Mouse (Mus musculus) forebrain, embryonic 12.5 days (tissue): ENCODE measurements around the gene Phf11a. TPM values are rescaled to one million over a fixed set of nuclear protein-coding genes. Genes with fewer than 3 reads are reported as not detected.
"Not testable (repeated sequence)": the region's sequence is repeated elsewhere in the genome, so short reads cannot be mapped to it uniquely, and the experiment has no call there.

Experiments
- ATAC-seq: fragments of 200-750 bp; cut with Nextera tagmentation; 2 replicates; pipeline ENCODE4 v1.8.0; 2017; ENCODE audit warnings: moderate TSS enrichment; ENCODE audit not compliant: low FRiP score
- H3K27ac ChIP-seq: fragments of 300-500 bp; sonication (generic); 2 replicates; pipeline ENCODE4 v1.5.1; 2016; ENCODE audit warnings: mild to moderate bottlenecking
- H3K27me3 ChIP-seq: fragments of 300-500 bp; sonication (generic); 2 replicates; pipeline ENCODE4 v1.6.1; 2016; ENCODE audit warnings: mild to moderate bottlenecking
- H3K36me3 ChIP-seq: fragments of 300-500 bp; sonication (generic); replicated peaks from 2 replicates; pipeline ENCODE4 v1.6.1; 2016; ENCODE audit warnings: mild to moderate bottlenecking
- H3K4me1 ChIP-seq: fragments of 300-500 bp; sonication (generic); 2 replicates; pipeline ENCODE4 v1.6.1; 2016
- H3K4me2 ChIP-seq: fragments of 300-500 bp; sonication (generic); 2 replicates; pipeline ENCODE4 v1.6.1; 2016; ENCODE audit warnings: mild to moderate bottlenecking, moderate library complexity
- H3K4me3 ChIP-seq: fragments of 300-500 bp; sonication (generic); replicated peaks from 2 replicates; pipeline ENCODE4 v1.5.1; 2016; ENCODE audit warnings: mild to moderate bottlenecking
- H3K9ac ChIP-seq: fragments of 300-500 bp; sonication (generic); 2 replicates; pipeline ENCODE4 v1.6.1; 2016; ENCODE audit warnings: mild to moderate bottlenecking
- H3K9me3 ChIP-seq: fragments of 300-500 bp; sonication (generic); 2 replicates; pipeline ENCODE4 v1.6.1; 2016
- WGBS: fragments of 180-500 bp; shearing (Covaris S2); methylation state at CpG from one replicate; pipeline ENCODE4 v1.1.7; 2016; 5-methylcytosine and 5-hydroxymethylcytosine counted together
- polyA plus RNA-seq: library from polyadenylated mRNA; unstranded; fragments of >200 nt; fragmentation: Nextera tagmentation; extraction: Ambion mirVana; gene quantifications from 2 replicates; pipeline ENCODE4 v1.2.1, GENCODE M21; 2016

Gene Phf11a
- not detected in 2 replicates for polyA plus RNA-seq

GRCm38 (mm10) chr14:59297391-59297790 is at the start of gene Phf11a:
Phf11a (minus strand) TSS chr14:59297522.
- H3K4me3 ChIP-seq, H3K4me2 ChIP-seq, ATAC-seq, H3K27ac ChIP-seq, H3K9ac ChIP-seq, H3K4me1 ChIP-seq, H3K36me3 ChIP-seq, H3K27me3 ChIP-seq, H3K9me3 ChIP-seq: not testable (repeated sequence)
- 73% methylated on average over 1 of the region's 1 CpGs for WGBS

DNA sequence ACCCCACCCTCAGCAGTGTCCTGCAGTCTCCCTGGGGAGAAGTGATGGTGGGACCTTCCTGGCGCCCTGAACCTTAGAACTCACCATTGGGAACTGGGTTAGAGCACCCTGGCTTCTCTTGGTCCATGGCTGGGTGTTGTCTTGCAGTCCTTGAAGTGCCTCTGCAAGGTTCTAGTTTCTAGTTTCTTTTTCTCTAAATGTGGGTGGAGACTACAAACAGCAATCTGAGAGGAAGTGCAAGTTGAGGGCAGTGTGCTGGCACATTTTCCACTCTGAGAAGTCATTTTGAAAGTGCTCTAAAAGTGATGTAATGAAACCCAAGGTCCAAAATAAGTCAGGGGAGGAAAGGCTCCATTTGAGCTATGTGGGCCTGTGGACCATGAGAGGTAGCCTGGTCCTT is 43.9 kb upstream of the Phf11a start, which contains the start of gene Phf11b:
TSS of gene Phf11b (minus strand) at position 163 of the 400 bp plus-strand sequence.
- H3K9me3 ChIP-seq, H3K27me3 ChIP-seq, H3K9ac ChIP-seq, H3K4me2 ChIP-seq, H3K4me3 ChIP-seq, H3K36me3 ChIP-seq, H3K27ac ChIP-seq, H3K4me1 ChIP-seq, ATAC-seq: not testable (repeated sequence)
- 61% methylated on average over 1 of the region's 1 CpGs for WGBS

- ATAC-seq, result no peak
- WGBS, result 92% methylated on average over 1 of the region's 1 CpGs
- no peak overlapping the region for H3K9ac ChIP-seq
- H3K27ac ChIP-seq, result no peak overlapping the region
- H3K9me3 ChIP-seq, result no peaks in the 10 kb centered on the region
- H3K4me1 ChIP-seq, result no peaks in the 10 kb centered on the region
- H3K36me3 ChIP-seq, result no peaks in the 10 kb centered on the region
- no peak overlapping the region for H3K4me3 ChIP-seq
- H3K4me2 ChIP-seq, result no peak overlapping the region
- no peaks in the 10 kb centered on the region for H3K27me3 ChIP-seq
Measured at GRCm38 (mm10) chr14:59339541-59339940, 42.2 kb upstream of the Phf11a start.

GRCm38 (mm10) chr14:59336056-59336455 is 38.7 kb upstream of the Phf11a start:
- H3K27me3 ChIP-seq, H3K9me3 ChIP-seq, H3K4me2 ChIP-seq, H3K4me1 ChIP-seq, ATAC-seq, H3K4me3 ChIP-seq, H3K27ac ChIP-seq, H3K36me3 ChIP-seq, H3K9ac ChIP-seq: not testable (repeated sequence)
- 88% methylated on average over 3 of the region's 3 CpGs for WGBS

DNA sequence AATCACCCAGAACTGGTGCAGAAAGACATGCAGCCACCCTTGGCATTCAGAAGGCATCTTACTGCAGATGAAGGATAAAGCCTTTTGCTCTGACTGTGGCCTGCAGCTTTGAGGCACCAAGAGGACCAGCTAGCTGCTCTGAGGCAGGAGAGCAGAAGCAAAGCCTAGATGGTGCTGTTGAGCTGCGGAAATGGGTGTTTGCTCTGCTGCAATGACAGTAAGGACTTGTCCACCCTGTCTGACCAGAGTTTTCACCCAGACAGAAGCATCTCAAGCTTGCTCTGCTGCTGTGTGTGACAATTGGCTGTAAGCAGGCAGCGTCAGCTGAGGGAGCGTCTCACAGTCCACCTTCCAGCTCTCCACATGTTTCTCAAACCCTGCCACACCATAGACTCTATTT is 33.2 kb upstream of the Phf11a start:
- not testable (repeated sequence) for ATAC-seq, H3K4me1 ChIP-seq, H3K27ac ChIP-seq, H3K36me3 ChIP-seq, H3K4me3 ChIP-seq, H3K27me3 ChIP-seq, H3K4me2 ChIP-seq, H3K9me3 ChIP-seq, H3K9ac ChIP-seq
- 65% methylated on average over 3 of the region's 3 CpGs for WGBS

DNA sequence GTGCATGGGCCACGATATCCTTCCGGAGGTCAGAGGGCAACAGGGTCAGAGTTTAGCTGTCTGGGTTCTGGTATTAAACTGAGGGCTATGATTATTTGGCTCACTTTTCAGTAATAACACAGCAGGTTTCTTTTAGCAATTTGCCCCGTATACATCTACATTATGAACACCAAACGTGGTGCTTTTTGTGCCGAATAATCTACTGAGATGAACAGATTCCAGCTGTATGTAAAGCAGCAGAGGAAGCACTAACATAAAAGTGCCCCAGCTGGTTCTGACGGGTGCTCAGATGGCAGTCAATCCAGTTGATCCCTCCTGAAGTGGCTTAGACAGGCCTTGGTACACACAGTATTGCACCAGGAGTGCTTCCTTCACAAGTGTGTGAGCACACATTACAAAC is 22.6 kb upstream of the Phf11a start:
- 75% methylated on average over 6 of the region's 6 CpGs for WGBS
- H3K4me2 ChIP-seq, H3K4me1 ChIP-seq, H3K27me3 ChIP-seq, H3K9me3 ChIP-seq, H3K27ac ChIP-seq, H3K4me3 ChIP-seq, H3K36me3 ChIP-seq, ATAC-seq, H3K9ac ChIP-seq: not testable (repeated sequence)

- H3K27ac ChIP-seq, ATAC-seq, H3K4me2 ChIP-seq, H3K36me3 ChIP-seq, H3K27me3 ChIP-seq, H3K4me1 ChIP-seq, H3K9me3 ChIP-seq, H3K9ac ChIP-seq, H3K4me3 ChIP-seq: not testable (repeated sequence)
- whole genome bisulfite sequencing, result 97% methylated on average over 3 of the region's 3 CpGs
Measured at GRCm38 (mm10) chr14:59319036-59319435, 21.7 kb upstream of the Phf11a start.

GRCm38 (mm10) chr14:59291769-59292168 is 5.6 kb downstream of the Phf11a start:
- H3K36me3 ChIP-seq, ATAC-seq, H3K27ac ChIP-seq, H3K4me1 ChIP-seq, H3K4me3 ChIP-seq, H3K27me3 ChIP-seq, H3K9me3 ChIP-seq, H3K9ac ChIP-seq, H3K4me2 ChIP-seq: not testable (repeated sequence)

DNA sequence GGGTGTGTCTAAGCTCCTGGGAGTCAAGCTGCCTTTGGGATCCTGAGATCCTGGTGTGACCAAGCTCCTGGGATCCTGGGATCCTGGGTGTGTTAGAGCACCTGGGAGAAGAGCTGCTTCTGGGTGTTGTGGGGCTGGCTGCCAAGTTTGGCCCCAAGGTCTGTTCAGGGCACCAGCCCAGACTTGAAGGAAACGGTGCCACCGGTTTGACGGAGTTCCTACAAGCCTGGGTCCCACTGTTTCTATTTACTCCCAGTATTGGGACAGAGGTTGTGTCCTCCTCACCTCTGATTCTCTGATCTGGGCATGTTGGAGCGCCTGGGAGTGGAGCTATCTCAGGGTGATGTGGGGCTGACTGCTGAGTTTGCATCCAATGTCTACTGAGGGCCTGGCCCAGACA is 22.4 kb downstream of the Phf11a start:
- H3K4me3 ChIP-seq, H3K27me3 ChIP-seq, H3K4me1 ChIP-seq, H3K9ac ChIP-seq, H3K27ac ChIP-seq, H3K9me3 ChIP-seq, H3K36me3 ChIP-seq, H3K4me2 ChIP-seq, ATAC-seq: not testable (repeated sequence)
- WGBS, result 93% methylated on average over 4 of the region's 4 CpGs

DNA sequence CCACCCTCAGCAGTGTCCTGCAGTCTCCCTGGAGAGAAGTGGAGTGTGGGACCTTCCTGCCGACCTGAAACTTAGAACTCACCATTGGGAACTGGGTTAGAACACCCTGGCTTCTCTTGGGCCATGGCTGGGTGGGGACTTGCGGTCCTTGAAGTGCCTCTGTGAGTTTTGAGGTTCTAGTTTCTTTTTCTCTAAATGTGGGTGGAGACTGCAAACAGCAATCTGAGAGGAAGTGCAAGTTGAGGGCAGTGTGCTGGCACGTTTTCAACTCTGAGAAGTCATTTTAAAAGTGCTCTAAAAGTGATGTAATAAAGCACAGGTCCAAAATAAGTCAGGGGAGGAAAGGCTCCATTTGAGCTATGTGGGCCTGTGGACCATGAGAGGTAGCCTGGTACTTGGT is 37.3 kb downstream of the Phf11a start, which contains the start of gene Gm6904:
TSS of gene Gm6904 (minus strand) at position 161 of the 400 bp plus-strand sequence.
- Histone ChIP-seq H3K36me3 (no peaks in the 10 kb centered on the region), H3K9ac (no peak within 1 kb of the TSS), H3K4me1 (no peaks in the 10 kb centered on the region), H3K27me3 (no peaks in the 10 kb centered on the region), H3K9me3 (no peaks in the 10 kb centered on the region), H3K4me3 (no peak within 1 kb of the TSS), H3K27ac (no peak within 1 kb of the TSS), H3K4me2 (no peak within 1 kb of the TSS)
- no peak for ATAC-seq
- whole genome bisulfite sequencing, result 75% methylated on average over 3 of the region's 3 CpGs

- ATAC-seq, H3K36me3 ChIP-seq, H3K4me2 ChIP-seq, H3K27ac ChIP-seq, H3K27me3 ChIP-seq, H3K4me1 ChIP-seq, H3K9me3 ChIP-seq, H3K4me3 ChIP-seq, H3K9ac ChIP-seq: not testable (repeated sequence)
- WGBS, result 92% methylated on average over 1 of the region's 1 CpGs
Measured at GRCm38 (mm10) chr14:59255861-59256260, 41.5 kb downstream of the Phf11a start.

DNA sequence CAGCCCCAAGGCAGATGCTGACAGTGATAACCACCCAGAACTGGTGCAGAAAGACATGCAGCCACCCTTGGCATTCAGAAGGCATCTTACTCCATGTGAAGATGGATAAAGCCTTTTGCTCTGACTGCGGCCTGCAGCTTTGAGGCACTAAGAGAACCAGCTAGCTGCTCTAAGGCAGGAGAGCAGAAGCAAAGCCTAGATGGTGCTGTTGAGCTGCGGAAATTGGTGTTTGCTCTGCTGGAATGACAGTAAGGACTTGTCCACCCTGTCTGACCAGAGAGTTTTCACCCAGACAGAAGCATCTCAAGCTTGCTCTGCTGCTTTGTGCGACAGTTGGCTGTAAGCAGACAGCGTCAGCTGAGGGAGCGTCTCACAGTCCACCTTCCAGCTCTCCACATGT is 47.0 kb downstream of the Phf11a start:
- not testable (repeated sequence) for H3K27ac ChIP-seq, H3K9me3 ChIP-seq, H3K4me1 ChIP-seq, H3K4me3 ChIP-seq, H3K9ac ChIP-seq, ATAC-seq, H3K27me3 ChIP-seq, H3K4me2 ChIP-seq, H3K36me3 ChIP-seq
- WGBS, result 76% methylated on average over 5 of the region's 5 CpGs

- H3K36me3 ChIP-seq, result peaks cover 95% of the 10 kb centered on the region
Measured at GRCm38 (mm10) chr14:59233635-59234034, 63.7 kb downstream of the Phf11a start.

DNA sequence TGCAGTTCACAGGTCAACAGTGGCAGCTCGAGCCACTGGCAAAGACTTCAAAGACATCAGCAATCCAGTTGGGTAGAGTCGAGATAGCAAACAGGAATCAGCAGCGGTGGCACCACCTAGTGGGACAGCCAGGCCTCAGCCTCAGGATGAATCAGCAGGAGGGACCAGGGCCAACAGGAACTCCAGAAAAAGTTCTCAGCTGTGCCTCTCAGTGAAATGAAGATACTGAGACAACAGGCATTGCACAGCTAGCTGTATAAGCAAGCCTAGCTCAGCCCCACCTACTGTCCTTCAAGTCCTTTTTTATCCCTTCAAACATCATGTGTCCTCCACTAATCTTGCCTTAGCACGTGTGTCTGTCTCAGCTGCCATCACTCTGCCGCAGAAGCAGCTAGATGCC is 65.3 kb downstream of the Phf11a start:
- Histone ChIP-seq H3K36me3 (peaks cover 93% of the 10 kb centered on the region), H3K9ac (no peak overlapping the region), H3K27ac (no peak overlapping the region), H3K4me1 (no peaks in the 10 kb centered on the region), H3K27me3 (no peaks in the 10 kb centered on the region), H3K9me3 (no peaks in the 10 kb centered on the region), H3K4me2 (no peak overlapping the region), H3K4me3 (no peak overlapping the region)
- no peak for ATAC-seq
- WGBS, result 79% methylated on average over 5 of the region's 5 CpGs

More at GRCm38 (mm10) chr14:59233635-59234034, 63.7 kb downstream of the Phf11a start:
- no peak overlapping the region for H3K4me2 ChIP-seq
- H3K27me3 ChIP-seq, result no peaks in the 10 kb centered on the region
- WGBS, result 91% methylated on average over 9 of the region's 9 CpGs
- no peak overlapping the region for H3K27ac ChIP-seq
- no peak overlapping the region for H3K4me3 ChIP-seq
- ATAC-seq, result no peak
- no peak overlapping the region for H3K9ac ChIP-seq
- H3K9me3 ChIP-seq, result 0 out of 2 replicates have a peak, but pooled peaks cover 1% of the 10 kb centered on the region
- no peaks in the 10 kb centered on the region for H3K4me1 ChIP-seq
